Mouse (Mus musculus) T-cell, adult 66 days (primary cell): ENCODE measurements around the gene Ifi208. TPM values are rescaled to one million over a fixed set of nuclear protein-coding genes. Genes with fewer than 3 reads are reported as not detected.

Experiments used
- total RNA-seq, 2 experiments: library from RNA; stranded (reverse); gene quantifications; 3 replicates in 1 of 2; 4 replicates in 1 of 2; pipeline ENCODE4 v1.2.4; 2023

Gene Ifi208
- 100 to 1,000 TPM; 112 to 129 TPM for total RNA-seq

DNA sequence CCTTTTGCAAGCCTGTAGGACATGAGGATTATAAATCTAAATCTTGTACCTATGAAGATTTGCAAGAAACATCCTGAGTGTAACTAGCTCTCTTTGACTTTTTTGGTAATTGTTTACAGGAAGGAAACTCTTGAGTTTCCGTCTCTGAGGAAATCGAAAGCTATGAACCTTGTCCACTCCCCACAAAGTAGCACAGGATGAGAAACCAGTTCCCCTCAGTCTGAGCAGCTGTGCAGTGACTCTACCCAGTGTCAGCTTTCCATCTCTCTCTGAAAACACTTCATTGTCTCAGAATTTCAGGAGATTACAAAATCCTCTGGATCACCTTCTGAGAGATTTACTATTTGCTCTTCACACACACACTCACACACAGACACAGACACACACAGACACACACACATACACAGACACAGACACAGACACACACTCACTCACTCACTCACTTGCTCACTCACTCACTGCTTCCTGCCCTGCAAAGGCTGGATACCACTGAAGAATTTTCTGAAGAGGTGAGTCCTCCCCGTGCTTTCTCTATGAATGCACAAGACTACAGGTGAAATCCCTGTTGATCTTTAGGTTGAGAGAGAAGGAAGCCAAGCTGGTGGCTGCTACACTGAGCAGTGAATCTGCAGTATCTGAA, at the start of gene Ifi208:
Ifi208 (plus strand) TSS at position 218 of the 640 bp plus-strand sequence.

DNA sequence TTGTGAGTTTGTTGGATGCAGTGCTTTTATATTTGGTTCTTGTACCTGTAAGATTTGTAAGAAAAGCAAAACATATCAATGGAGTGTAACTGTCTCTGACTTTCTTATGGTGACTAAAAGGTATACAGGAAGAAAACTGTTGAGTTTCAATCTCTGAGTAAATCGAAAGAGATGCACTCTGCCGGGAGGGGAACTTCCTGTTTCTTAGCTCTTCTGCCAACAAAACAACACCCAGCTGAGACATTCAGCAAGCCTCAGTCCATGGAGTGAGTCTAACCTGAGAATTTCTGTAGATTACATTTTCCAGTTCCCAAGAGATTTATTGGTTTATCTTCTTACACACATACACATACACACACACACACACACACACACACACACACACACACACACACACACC, 42.9 kb upstream of the Ifi208 start, which contains the start of gene Ifi209:
Ifi209 (plus strand) TSS at position 296 of the 400 bp plus-strand sequence.

DNA sequence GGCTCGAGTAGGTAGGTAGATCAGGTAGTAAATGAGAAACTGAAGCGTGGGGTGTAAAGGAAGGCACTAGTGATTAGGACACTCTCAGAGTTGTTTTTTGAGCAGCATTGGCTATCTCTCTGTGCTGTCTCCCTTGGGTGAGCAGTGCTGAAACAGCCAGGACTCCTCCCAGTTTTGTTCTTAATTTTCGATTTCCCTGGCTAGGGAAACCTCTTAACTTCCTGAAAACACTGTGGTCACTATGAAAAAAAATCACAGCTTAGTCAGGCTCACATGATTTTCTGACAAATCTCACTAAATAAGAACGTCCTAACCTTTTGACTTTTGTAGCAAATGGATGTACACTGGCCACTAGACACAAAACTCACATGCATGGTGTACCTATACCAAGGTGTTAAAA, 68.2 kb downstream of the Ifi208 start, which contains the start of gene Ifi207:
Ifi207 (minus strand) TSS at position 92 of the 400 bp plus-strand sequence.

Other genes starting within 250 kb of the Ifi208 start
- gene Ifi206, start 182.6 kb upstream of the Ifi208 start, total RNA-seq = 100 to 1,000 TPM; 121 to 135 TPM
- 10 to 100 TPM; 44.9 to 54.5 TPM for gene Ifi214, start 137.7 kb upstream of the Ifi208 start, total RNA-seq
- gene Ifi213, start 74.4 kb upstream of the Ifi208 start, total RNA-seq = 100 to 1,000 TPM; 182 to 213 TPM
- 100 to 1,000 TPM; 112 to 145 TPM for gene Ifi209, start 42.8 kb upstream of the Ifi208 start, total RNA-seq
- gene Ifi207, start 68.1 kb downstream of the Ifi208 start, total RNA-seq = 1 to 10 TPM; 1.2 TPM
- 1 to 10 TPM; 8.2 to 8.3 TPM for gene Ifi204, start 93.3 kb downstream of the Ifi208 start, total RNA-seq
- under 1 TPM in 1 of 2 experiments, not detected in 1; 0.47 TPM for gene Ifi211, start 239.4 kb downstream of the Ifi208 start, total RNA-seq